Mouse (Mus musculus) forebrain, embryonic 11.5 days (tissue): ENCODE data around the gene Atf3. TPM values are rescaled to one million over a fixed set of nuclear protein-coding genes. Genes with fewer than 3 reads are reported as not detected.

Experiments
- ATAC-seq: fragments of 200-750 bp; cut with Nextera tagmentation; replicated peaks from 2 replicates; pipeline ENCODE4 v1.8.0; 2017; ENCODE audit warnings: moderate TSS enrichment; ENCODE audit not compliant: low FRiP score
- DNase-seq: peaks from one replicate; pipeline ENCODE4 v3.0.0-alpha.2; 2017; ENCODE audit warnings: low spot score
- H3K27ac ChIP-seq: fragments of 300-500 bp; sonication (generic); 2 replicates; pipeline ENCODE4 v1.5.1; 2014; ENCODE audit warnings: low read depth, low read length
- H3K27me3 ChIP-seq: fragments of 300-500 bp; sonication (generic); 2 replicates; pipeline ENCODE4 v1.6.1; 2014; ENCODE audit warnings: mild to moderate bottlenecking, low read length, mixed read lengths; ENCODE audit not compliant: control insufficient read depth, insufficient read depth
- H3K36me3 ChIP-seq: fragments of 300-500 bp; sonication (generic); 2 replicates; pipeline ENCODE4 v1.6.1; 2014; ENCODE audit warnings: mild to moderate bottlenecking, low read length, moderate library complexity, mixed read lengths; ENCODE audit not compliant: control insufficient read depth, insufficient read depth
- H3K4me1 ChIP-seq: fragments of 300-500 bp; sonication (generic); replicated peaks from 2 replicates; pipeline ENCODE4 v1.6.1; 2014; ENCODE audit warnings: low read length, mixed read lengths; ENCODE audit not compliant: control insufficient read depth, insufficient read depth
- H3K4me2 ChIP-seq: fragments of 300-500 bp; sonication (generic); 2 replicates; pipeline ENCODE4 v1.6.1; 2014; ENCODE audit warnings: low read depth, mild to moderate bottlenecking, low read length, moderate library complexity, mixed read lengths; ENCODE audit not compliant: severe bottlenecking
- H3K4me3 ChIP-seq: fragments of 300-500 bp; sonication (generic); 2 replicates; pipeline ENCODE4 v1.5.1; 2014; ENCODE audit warnings: low read depth, low read length
- H3K9ac ChIP-seq: fragments of 300-500 bp; sonication (generic); 2 replicates; pipeline ENCODE4 v1.6.1; 2014; ENCODE audit warnings: low read length
- H3K9me3 ChIP-seq: fragments of 300-500 bp; sonication (generic); 2 replicates; pipeline ENCODE4 v1.6.1; 2016; ENCODE audit warnings: low read length, mixed read lengths; ENCODE audit not compliant: control insufficient read depth
- WGBS: fragments of 180-500 bp; shearing (Covaris S2); extraction: QIAGEN DNeasy Blood & Tissue Kit; methylation state at CpG from one replicate; pipeline ENCODE4 v1.1.7; 2014; 5-methylcytosine and 5-hydroxymethylcytosine counted together
- polyA plus RNA-seq: library from polyadenylated mRNA; unstranded; fragments of >200 nt; fragmentation: Nextera tagmentation; extraction: Ambion mirVana; gene quantifications from 2 replicates; pipeline ENCODE4 v1.2.1, GENCODE M21; 2014

The Atf3 gene
- polyA plus RNA-seq, 1 experiment from 2014 or later = 2.4 TPM

DNA sequence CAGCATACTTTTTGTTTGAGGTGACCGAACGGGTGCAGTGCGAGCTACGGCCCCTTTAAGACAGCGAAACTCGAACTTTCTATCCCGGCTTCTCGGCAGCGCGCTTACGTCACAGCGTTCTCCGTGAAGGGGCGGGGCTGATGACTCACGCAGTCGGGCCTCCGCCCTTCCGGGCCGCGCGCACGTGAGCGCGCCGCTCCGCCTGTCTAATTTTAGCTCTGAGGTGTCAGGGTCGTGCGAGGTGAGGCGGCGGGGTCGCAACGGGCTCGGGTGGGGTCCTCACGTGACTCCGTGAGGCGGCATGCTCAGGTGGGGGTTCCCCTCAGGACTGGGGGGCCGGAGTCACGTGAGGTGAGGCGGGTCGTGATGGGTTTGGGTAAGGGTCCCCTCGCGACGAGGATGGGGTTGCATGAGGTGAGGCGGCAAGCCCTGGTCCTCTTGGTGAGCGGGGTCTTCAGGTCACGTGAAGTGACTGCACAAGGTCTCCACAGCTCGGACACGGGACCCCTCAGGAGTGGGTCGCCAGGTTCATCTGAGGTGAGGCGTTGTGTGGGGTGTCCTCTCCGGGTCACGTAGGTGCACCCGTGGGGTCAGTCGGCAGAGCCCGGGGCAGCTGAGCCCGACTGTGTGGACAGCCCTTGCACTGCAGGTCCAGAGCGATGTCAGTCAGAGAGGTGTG is 6.6 kb upstream of the Atf3 start:
- 2% methylated on average over 57 of the region's 57 CpGs for WGBS
- peak overlapping the region; percentile 69 for H3K9ac ChIP-seq
- H3K4me1 ChIP-seq = peaks cover 9% of the 10 kb centered on the region; the same call in 1 of the 2 replicates
- peak overlapping the region; percentile 67 for H3K4me3 ChIP-seq
- no peaks in the 10 kb centered on the region for H3K36me3 ChIP-seq
- H3K27ac ChIP-seq = no peak overlapping the region
- no peaks in the 10 kb centered on the region for H3K27me3 ChIP-seq
- peak; percentile 87 for ATAC-seq
- H3K9me3 ChIP-seq = no peaks in the 10 kb centered on the region
- peak overlapping the region; percentile 99 for H3K4me2 ChIP-seq
- DNase-seq = peak; percentile 96

DNA sequence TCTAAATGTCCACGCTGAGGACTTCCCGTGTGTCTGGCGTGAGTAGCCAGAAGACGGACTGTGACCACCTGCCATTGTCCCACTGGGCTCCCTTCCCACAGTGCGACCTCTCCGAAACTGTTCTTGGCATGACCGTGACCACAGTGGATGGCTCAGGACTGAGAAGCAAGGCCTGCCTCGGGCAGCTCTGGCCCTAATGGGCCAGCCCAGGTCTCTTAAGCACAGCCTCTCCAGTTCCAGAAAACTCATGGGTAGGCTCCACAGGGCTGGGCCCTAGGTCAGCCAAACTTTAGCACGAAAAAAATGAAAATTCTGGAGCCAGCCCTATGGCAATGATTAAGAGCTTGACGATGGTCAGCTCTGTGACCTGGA is 6.1 kb upstream of the Atf3 start:
- WGBS = 57% methylated on average over 10 of the region's 10 CpGs
- peak; percentile 79 for ATAC-seq

GRCm38 (mm10) chr1:191222031-191222430 is 4.2 kb upstream of the Atf3 start:
- no peak for DNase-seq
- Histone ChIP-seq H3K4me2 (no peak overlapping the region), H3K4me1 (peaks cover 9% of the 10 kb centered on the region; the same call in 1 of the 2 replicates), H3K4me3 (no peak overlapping the region), H3K9me3 (no peaks in the 10 kb centered on the region), H3K36me3 (no peaks in the 10 kb centered on the region), H3K27me3 (no peaks in the 10 kb centered on the region), H3K9ac (no peak overlapping the region), H3K27ac (no peak overlapping the region)
- no peak for ATAC-seq
- 91% methylated on average over 4 of the region's 4 CpGs for WGBS

More for the DNA sequence above, 6.1 kb upstream of the Atf3 start:
- Histone ChIP-seq H3K4me1 (peaks cover 9% of the 10 kb centered on the region; the same call in 1 of the 2 replicates), H3K27me3 (no peaks in the 10 kb centered on the region), H3K4me3 (peak overlapping the region; percentile 67), H3K4me2 (peak overlapping the region; percentile 99), H3K9ac (peak overlapping the region; percentile 69), H3K27ac (no peak overlapping the region), H3K9me3 (no peaks in the 10 kb centered on the region), H3K36me3 (no peaks in the 10 kb centered on the region)
- peak; percentile 55 for DNase-seq

GRCm38 (mm10) chr1:191220588-191220987 is 2.7 kb upstream of the Atf3 start:
- no peak overlapping the region for H3K4me3 ChIP-seq
- no peak for DNase-seq
- H3K27ac ChIP-seq = no peak overlapping the region
- no peaks in the 10 kb centered on the region for H3K36me3 ChIP-seq
- no peak overlapping the region for H3K4me2 ChIP-seq
- no peaks in the 10 kb centered on the region for H3K9me3 ChIP-seq
- 81% methylated on average over 8 of the region's 8 CpGs for WGBS
- peaks cover 12% of the 10 kb centered on the region; the same call in 1 of the 2 replicates for H3K4me1 ChIP-seq
- no peak for ATAC-seq
- no peaks in the 10 kb centered on the region for H3K27me3 ChIP-seq
- H3K9ac ChIP-seq = no peak overlapping the region

DNA sequence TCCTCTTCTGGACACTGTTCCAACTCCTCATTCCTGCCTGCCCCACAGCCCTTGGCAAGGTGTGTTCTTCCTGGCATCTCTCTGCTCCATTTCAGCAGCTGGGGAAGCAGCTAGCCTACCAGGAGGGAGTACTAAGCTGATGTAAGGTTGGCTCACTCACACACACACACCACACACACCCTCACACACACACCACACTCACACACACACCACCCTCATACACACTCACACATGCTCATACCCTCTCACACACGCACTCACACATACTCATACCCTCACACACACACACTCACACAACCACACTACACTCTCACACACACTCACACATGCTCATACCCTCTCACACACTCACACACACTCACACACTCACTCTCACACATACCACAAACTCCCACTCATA is 1.9 kb upstream of the Atf3 start:
- H3K36me3 ChIP-seq = no peaks in the 10 kb centered on the region
- H3K4me2 ChIP-seq = no peak overlapping the region
- no peak for DNase-seq
- no peak for ATAC-seq
- H3K4me3 ChIP-seq = no peak overlapping the region
- no peaks in the 10 kb centered on the region for H3K9me3 ChIP-seq
- no peaks in the 10 kb centered on the region for H3K27me3 ChIP-seq
- 100% methylated on average over 1 of the region's 1 CpGs for WGBS
- peaks cover 6% of the 10 kb centered on the region; the same call in 1 of the 2 replicates for H3K4me1 ChIP-seq
- H3K27ac ChIP-seq = no peak overlapping the region
- H3K9ac ChIP-seq = no peak overlapping the region

- H3K9ac ChIP-seq = no peak overlapping the region
- no peak for DNase-seq
- H3K27ac ChIP-seq = no peak overlapping the region
- no peak overlapping the region for H3K4me3 ChIP-seq
- 86% methylated on average over 5 of the region's 5 CpGs for WGBS
- no peaks in the 10 kb centered on the region for H3K27me3 ChIP-seq
- no peak for ATAC-seq
- H3K4me2 ChIP-seq = no peak overlapping the region
- no peaks in the 10 kb centered on the region for H3K36me3 ChIP-seq
- H3K9me3 ChIP-seq = no peaks in the 10 kb centered on the region
- H3K4me1 ChIP-seq = 0 out of 2 replicates have a peak, but pooled peaks cover 4% of the 10 kb centered on the region
These were observed 744 bp upstream of the Atf3 start for GRCm38 (mm10) chr1:191218583-191218982.

DNA sequence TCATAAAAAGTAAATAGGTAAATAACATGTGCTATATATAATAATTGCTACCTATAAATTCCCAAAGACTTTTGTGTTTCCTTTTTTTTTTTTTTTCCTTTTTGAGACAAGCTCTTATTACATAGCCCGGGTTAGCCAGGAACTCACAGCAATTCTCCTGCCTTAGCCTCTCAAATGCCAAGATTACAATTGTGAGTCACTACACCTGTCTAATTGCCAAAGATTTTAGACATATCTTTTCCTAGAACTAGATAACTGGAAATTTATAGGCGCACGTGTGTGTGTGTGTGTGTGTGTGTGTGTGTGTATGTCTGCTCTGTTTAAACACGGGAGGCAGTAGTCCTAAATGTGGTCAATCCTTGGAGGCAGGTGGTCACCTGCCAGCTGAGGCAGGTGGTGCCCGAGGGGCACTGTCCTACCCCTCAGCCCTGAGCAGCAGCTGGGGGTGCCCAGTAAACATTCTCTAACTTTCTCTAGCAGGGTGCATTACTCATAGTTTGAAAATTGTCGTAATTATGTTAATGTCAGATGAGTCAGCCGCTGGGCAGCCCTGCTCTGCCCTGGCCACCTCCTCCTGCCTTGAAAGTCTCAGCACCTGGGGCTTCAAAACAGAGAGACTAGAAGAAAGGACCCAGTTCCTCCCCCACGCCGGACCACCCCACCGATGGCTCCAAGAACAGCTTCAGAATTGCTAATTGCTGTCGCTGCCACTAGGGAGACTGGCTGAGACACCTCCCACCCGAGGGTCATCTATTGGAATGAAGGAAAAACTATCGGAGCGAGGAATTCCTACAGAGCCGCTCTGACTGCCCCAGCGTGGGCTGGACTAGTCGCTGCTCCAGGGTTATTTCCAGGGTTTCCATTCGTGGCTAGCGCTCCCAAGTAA is 1.8 kb downstream of the Atf3 start:
- 29% methylated on average over 19 of the region's 19 CpGs for WGBS
- H3K4me2 ChIP-seq = no peak overlapping the region
- no peaks in the 10 kb centered on the region for H3K9me3 ChIP-seq
- H3K27me3 ChIP-seq = no peaks in the 10 kb centered on the region
- H3K9ac ChIP-seq = no peak overlapping the region
- H3K4me1 ChIP-seq = 0 out of 2 replicates have a peak, but pooled peaks cover 4% of the 10 kb centered on the region
- no peaks in the 10 kb centered on the region for H3K36me3 ChIP-seq
- no peak for ATAC-seq
- H3K27ac ChIP-seq = no peak overlapping the region
- DNase-seq = no peak
- H3K4me3 ChIP-seq = no peak overlapping the region

GRCm38 (mm10) chr1:191211096-191211495 is 6.7 kb downstream of the Atf3 start:
- Histone ChIP-seq H3K4me1 (no peaks in the 10 kb centered on the region), H3K36me3 (no peaks in the 10 kb centered on the region), H3K27me3 (no peaks in the 10 kb centered on the region), H3K27ac (no peak overlapping the region), H3K9me3 (no peaks in the 10 kb centered on the region), H3K4me2 (no peak overlapping the region), H3K4me3 (no peak overlapping the region), H3K9ac (no peak overlapping the region)
- DNase-seq (no peak), ATAC-seq (no peak)
- 69% methylated on average over 2 of the region's 2 CpGs for WGBS
